ENCODE assay signal across 29 mouse cellular contexts in genomic region chr16:67515549-67515948, GRCm38 (mm10).
DNase-seq lines count a peak whose midpoint lies in the region; ATAC-seq and TF ChIP-seq lines count a peak whose summit lies in the region.
"Had no signal": no experiment of that assay in that cellular context is flagged by ENCODE, and none has a peak within 500 bp of the region (broad histone marks: within the 10 kb centered on the region; RNA-seq: fewer than 3 reads in every experiment).

No protein-coding gene starts in this region.

- no peaks in the 10 kb centered on the region for H3K27me3 ChIP-seq in forebrain, embryonic 15.5 days
- H3K27me3 ChIP-seq in forebrain, embryonic 16.5 days (replicated peaks; ENCODE audit: control insufficient read depth, insufficient read depth, low read length) = no peaks in the 10 kb centered on the region
- H3K27me3 ChIP-seq: CH12.LX; embryonic facial prominence, embryonic 13.5 days; hindbrain, embryonic 13.5 days; intestine, embryonic 15.5 days had no signal

- H3K4me3 ChIP-seq in forebrain, embryonic 15.5 days = no peak overlapping the region
- H3K4me3 ChIP-seq in forebrain, embryonic 16.5 days (replicated peaks; ENCODE audit: low read length) = no peak overlapping the region
- no peak overlapping the region for H3K4me3 ChIP-seq in layer of hippocampus, adult 2 months
- H3K4me3 ChIP-seq: embryonic facial prominence, embryonic 10.5 days; embryonic facial prominence, embryonic 13.5 days; erythroblast, embryonic 14.5 days; gastrocnemius, adult 2 months; hindbrain, embryonic 10.5 days; hindbrain, embryonic 13.5 days; intestine, embryonic 15.5 days had no signal

- H3K9ac ChIP-seq in forebrain, embryonic 15.5 days (replicated peaks) = no peak overlapping the region
- H3K9ac ChIP-seq in forebrain, embryonic 16.5 days (replicated peaks; ENCODE audit: low read depth, low read length) = no peak overlapping the region
- H3K9ac ChIP-seq: embryonic facial prominence, embryonic 13.5 days; hindbrain, embryonic 13.5 days; intestine, embryonic 15.5 days had no signal

- no peak for ATAC-seq in forebrain, embryonic 15.5 days (replicated peaks)
- ATAC-seq in forebrain, embryonic 16.5 days = no peak; the same call in 1 of the 2 replicates
- ATAC-seq: hindbrain, embryonic 16.5 days; intestine, embryonic 15.5 days; Patski had no signal

- peak overlapping the region; percentile 56 for H3K27ac ChIP-seq in forebrain, embryonic 15.5 days (replicated peaks)
- no peak overlapping the region for H3K27ac ChIP-seq in forebrain, embryonic 16.5 days (ENCODE audit: low read length)
- peak overlapping the region; percentile 53 for H3K27ac ChIP-seq in layer of hippocampus, adult 2 months
- H3K27ac ChIP-seq: embryonic facial prominence, embryonic 10.5 days; embryonic facial prominence, embryonic 13.5 days; gastrocnemius, adult 2 months; hindbrain, embryonic 10.5 days; hindbrain, embryonic 13.5 days; intestine, embryonic 15.5 days had no signal

- 64% methylated on average over 4 of the region's 4 CpGs for WGBS in forebrain, embryonic 15.5 days
- 62% methylated on average over 4 of the region's 4 CpGs for WGBS in forebrain, embryonic 16.5 days

- H3K4me1 ChIP-seq in forebrain, embryonic 15.5 days = peaks cover 7% of the 10 kb centered on the region; the same call in 1 of the 2 replicates
- 0 out of 2 replicates have a peak, but pooled peaks cover 2% of the 10 kb centered on the region for H3K4me1 ChIP-seq in forebrain, embryonic 16.5 days (replicated peaks; ENCODE audit: control insufficient read depth, insufficient read depth, low read length)
- H3K4me1 ChIP-seq: embryonic facial prominence, embryonic 10.5 days; embryonic facial prominence, embryonic 13.5 days; hindbrain, embryonic 10.5 days; hindbrain, embryonic 13.5 days; intestine, embryonic 15.5 days had no signal

- H3K36me3 ChIP-seq in forebrain, embryonic 15.5 days = no peaks in the 10 kb centered on the region
- H3K36me3 ChIP-seq in forebrain, embryonic 16.5 days (ENCODE audit: control insufficient read depth, insufficient read depth) = no peaks in the 10 kb centered on the region
- H3K36me3 ChIP-seq: embryonic facial prominence, embryonic 10.5 days; embryonic facial prominence, embryonic 13.5 days; G1E; hindbrain, embryonic 10.5 days; hindbrain, embryonic 13.5 days; intestine, embryonic 15.5 days had no signal

- H3K4me2 ChIP-seq in forebrain, embryonic 15.5 days (replicated peaks) = no peak overlapping the region
- H3K4me2 ChIP-seq in forebrain, embryonic 16.5 days (ENCODE audit: low read length) = no peak overlapping the region
- H3K4me2 ChIP-seq: embryonic facial prominence, embryonic 13.5 days; heart, embryonic 11.5 days; hindbrain, embryonic 13.5 days; intestine, embryonic 15.5 days had no signal

- H3K9me3 ChIP-seq in forebrain, embryonic 15.5 days = no peaks in the 10 kb centered on the region
- no peaks in the 10 kb centered on the region for H3K9me3 ChIP-seq in forebrain, embryonic 16.5 days (ENCODE audit: control insufficient read depth, low read length)
- H3K9me3 ChIP-seq: embryonic facial prominence, embryonic 10.5 days; embryonic facial prominence, embryonic 13.5 days; G1E; hindbrain, embryonic 10.5 days; hindbrain, embryonic 13.5 days; intestine, embryonic 15.5 days had no signal

- DNase-seq in layer of hippocampus, adult 2 months (ENCODE audit: low spot score in 2 of 2) = peak; percentile 25 to 39
- DNase-seq in layer of hippocampus, postnatal 25 days (ENCODE audit: extremely low spot score in 1 of 2, low spot score in 1 of 2) = no peak
- DNase-seq in brain, adult 2 months (ENCODE audit: low read depth, low spot score) = peak; percentile 41
- peak; percentile 41 for DNase-seq in telencephalon, adult 2 months (ENCODE audit: low read depth, low spot score)
- no peak for DNase-seq in kidney, adult 11 months
- DNase-seq: adrenal gland, postnatal 10 days; adrenal gland, postnatal 36 days; B cell, adult 2 months; cerebellum, adult 11-12 months; cerebellum, adult 8-10 months; cerebellum, postnatal 10 days; cerebellum, postnatal 36 days; embryo, embryonic 11 days; gastrocnemius, adult 2 months; gastrocnemius, postnatal 14 days; heart, adult 11 months had no signal

- no peak for TF ChIP-seq CTCF in layer of hippocampus, adult 2 months (conservative IDR thresholded peaks at IDR 0.05)

Comparison
In these comparisons a context has a peak if more than half of its experiments do, and no peak if none do; other contexts are left out.
1. DNase-seq: peak in layer of hippocampus, adult 2 months (2 of 2), brain, adult 2 months (single experiment) and telencephalon, adult 2 months (single experiment); none in layer of hippocampus, postnatal 25 days (0 of 2) and kidney, adult 11 months (single experiment).